Mouse (Mus musculus): ENCODE results near the gene Gsdma3. TPM values are rescaled to one million over a fixed set of nuclear protein-coding genes. Genes with fewer than 3 reads are reported as not detected.

Gene Gsdma3
- polyA plus RNA-seq (2014; fragmentation: Nextera tagmentation; extraction: Ambion mirVana): not detected in 2 replicates

GRCm38 (mm10) chr11:98625611-98626410 lies at the start of gene Gsdma3, which contains the start of gene Gm12355:
Gsdma3 (plus strand) TSS chr11:98626360.
Gm12355 (minus strand) TSS chr11:98625661.
- Histone ChIP-seq H3K4me3 (ENCODE audit: low read depth, low read length) (no peak within 1 kb of the TSS), H3K27me3 (ENCODE audit: control insufficient read depth, insufficient read depth, low read length) (no peaks in the 10 kb centered on the region), H3K4me1 (ENCODE audit: control insufficient read depth, insufficient read depth, low read length) (no peaks in the 10 kb centered on the region), H3K4me2 (replicated peaks; ENCODE audit: low read depth, low read length) (no peak within 1 kb of the TSS), H3K36me3 (ENCODE audit: control insufficient read depth, insufficient read depth, low read length) (no peaks in the 10 kb centered on the region), H3K9ac (replicated peaks; ENCODE audit: low read depth, low read length) (no peak within 1 kb of the TSS), H3K27ac (ENCODE audit: low read length) (no peak within 1 kb of the TSS), H3K9me3 (ENCODE audit: control insufficient read depth, low read depth, low read length) (no peaks in the 10 kb centered on the region)
- ATAC-seq (ENCODE audit: insufficient number of reproducible peaks, insufficient read depth, low FRiP score, low read depth): no peak
- WGBS: 90% methylated on average over 10 of the region's 10 CpGs

- Histone ChIP-seq H3K9me3 (ENCODE audit: control insufficient read depth, low read depth, low read length) (no peaks in the 10 kb centered on the region), H3K9ac (replicated peaks; ENCODE audit: low read depth, low read length) (no peak overlapping the region), H3K27ac (ENCODE audit: low read length) (no peak overlapping the region), H3K36me3 (ENCODE audit: control insufficient read depth, insufficient read depth, low read length) (peaks cover 12% of the 10 kb centered on the region), H3K27me3 (ENCODE audit: control insufficient read depth, insufficient read depth, low read length) (no peaks in the 10 kb centered on the region), H3K4me1 (ENCODE audit: control insufficient read depth, insufficient read depth, low read length) (no peaks in the 10 kb centered on the region), H3K4me2 (replicated peaks; ENCODE audit: low read depth, low read length) (no peak overlapping the region), H3K4me3 (ENCODE audit: low read depth, low read length) (no peak overlapping the region)
- WGBS: 90% methylated on average over 5 of the region's 5 CpGs
- no peak for ATAC-seq (ENCODE audit: insufficient number of reproducible peaks, insufficient read depth, low FRiP score, low read depth)
These were observed 48.4 kb upstream of the Gsdma3 start for GRCm38 (mm10) chr11:98577776-98578175.

- Histone ChIP-seq H3K9ac (replicated peaks; ENCODE audit: low read depth, low read length) (no peak overlapping the region), H3K27ac (ENCODE audit: low read length) (no peak overlapping the region), H3K27me3 (ENCODE audit: control insufficient read depth, insufficient read depth, low read length) (no peaks in the 10 kb centered on the region), H3K4me1 (ENCODE audit: control insufficient read depth, insufficient read depth, low read length) (peaks cover 2% of the 10 kb centered on the region), H3K4me3 (ENCODE audit: low read depth, low read length) (no peak overlapping the region), H3K36me3 (ENCODE audit: control insufficient read depth, insufficient read depth, low read length) (peaks cover 15% of the 10 kb centered on the region), H3K4me2 (replicated peaks; ENCODE audit: low read depth, low read length) (no peak overlapping the region), H3K9me3 (ENCODE audit: control insufficient read depth, low read depth, low read length) (no peaks in the 10 kb centered on the region)
- WGBS: 69% methylated on average over 16 of the region's 16 CpGs
- ATAC-seq (ENCODE audit: insufficient number of reproducible peaks, insufficient read depth, low FRiP score, low read depth): 0 out of 2 replicates have a peak, but pooled peaks have one; percentile 42
These were observed 45.6 kb upstream of the Gsdma3 start for GRCm38 (mm10) chr11:98580301-98581121.

GRCm38 (mm10) chr11:98581286-98582029 lies 44.7 kb upstream of the Gsdma3 start:
- H3K36me3 ChIP-seq (ENCODE audit: control insufficient read depth, insufficient read depth, low read length): peaks cover 15% of the 10 kb centered on the region
- no peaks in the 10 kb centered on the region for H3K9me3 ChIP-seq (ENCODE audit: control insufficient read depth, low read depth, low read length)
- WGBS: 70% methylated on average over 17 of the region's 17 CpGs
- H3K4me1 ChIP-seq (ENCODE audit: control insufficient read depth, insufficient read depth, low read length): peaks cover 10% of the 10 kb centered on the region
- no peak for ATAC-seq (ENCODE audit: insufficient number of reproducible peaks, insufficient read depth, low FRiP score, low read depth)
- no peak overlapping the region for H3K4me3 ChIP-seq (ENCODE audit: low read depth, low read length)
- no peak overlapping the region for H3K9ac ChIP-seq (replicated peaks; ENCODE audit: low read depth, low read length)
- no peaks in the 10 kb centered on the region for H3K27me3 ChIP-seq (ENCODE audit: control insufficient read depth, insufficient read depth, low read length)
- no peak overlapping the region for H3K27ac ChIP-seq (ENCODE audit: low read length)
- no peak overlapping the region for H3K4me2 ChIP-seq (replicated peaks; ENCODE audit: low read depth, low read length)

- H3K4me1 ChIP-seq (ENCODE audit: control insufficient read depth, insufficient read depth, low read length): peaks cover 10% of the 10 kb centered on the region
- no peak overlapping the region for H3K4me3 ChIP-seq (ENCODE audit: low read depth, low read length)
- no peak overlapping the region for H3K9ac ChIP-seq (replicated peaks; ENCODE audit: low read depth, low read length)
- no peak overlapping the region for H3K27ac ChIP-seq (ENCODE audit: low read length)
- H3K4me2 ChIP-seq (replicated peaks; ENCODE audit: low read depth, low read length): no peak overlapping the region
- no peaks in the 10 kb centered on the region for H3K9me3 ChIP-seq (ENCODE audit: control insufficient read depth, low read depth, low read length)
- H3K36me3 ChIP-seq (ENCODE audit: control insufficient read depth, insufficient read depth, low read length): peaks cover 15% of the 10 kb centered on the region
- ATAC-seq (ENCODE audit: insufficient number of reproducible peaks, insufficient read depth, low FRiP score, low read depth): no peak
- no peaks in the 10 kb centered on the region for H3K27me3 ChIP-seq (ENCODE audit: control insufficient read depth, insufficient read depth, low read length)
- 89% methylated on average over 8 of the region's 8 CpGs for WGBS
These were observed 44.2 kb upstream of the Gsdma3 start for GRCm38 (mm10) chr11:98582030-98582388.

GRCm38 (mm10) chr11:98582551-98583264 lies 43.5 kb upstream of the Gsdma3 start:
- no peak for ATAC-seq (ENCODE audit: insufficient number of reproducible peaks, insufficient read depth, low FRiP score, low read depth)
- Histone ChIP-seq H3K27ac (ENCODE audit: low read length) (no peak overlapping the region), H3K4me1 (ENCODE audit: control insufficient read depth, insufficient read depth, low read length) (peaks cover 13% of the 10 kb centered on the region), H3K4me3 (ENCODE audit: low read depth, low read length) (no peak overlapping the region), H3K4me2 (replicated peaks; ENCODE audit: low read depth, low read length) (no peak overlapping the region), H3K36me3 (ENCODE audit: control insufficient read depth, insufficient read depth, low read length) (peaks cover 15% of the 10 kb centered on the region), H3K27me3 (ENCODE audit: control insufficient read depth, insufficient read depth, low read length) (no peaks in the 10 kb centered on the region), H3K9ac (replicated peaks; ENCODE audit: low read depth, low read length) (no peak overlapping the region), H3K9me3 (ENCODE audit: control insufficient read depth, low read depth, low read length) (no peaks in the 10 kb centered on the region)
- 87% methylated on average over 12 of the region's 12 CpGs for WGBS

- H3K9ac ChIP-seq (replicated peaks; ENCODE audit: low read depth, low read length): no peak overlapping the region
- H3K9me3 ChIP-seq (ENCODE audit: control insufficient read depth, low read depth, low read length): no peaks in the 10 kb centered on the region
- H3K36me3 ChIP-seq (ENCODE audit: control insufficient read depth, insufficient read depth, low read length): peaks cover 15% of the 10 kb centered on the region
- peaks cover 17% of the 10 kb centered on the region for H3K4me1 ChIP-seq (ENCODE audit: control insufficient read depth, insufficient read depth, low read length)
- no peak overlapping the region for H3K4me3 ChIP-seq (ENCODE audit: low read depth, low read length)
- WGBS: 87% methylated on average over 3 of the region's 3 CpGs
- ATAC-seq (ENCODE audit: insufficient number of reproducible peaks, insufficient read depth, low FRiP score, low read depth): no peak; the same call in 1 of the 2 replicates
- no peak overlapping the region for H3K4me2 ChIP-seq (replicated peaks; ENCODE audit: low read depth, low read length)
- no peaks in the 10 kb centered on the region for H3K27me3 ChIP-seq (ENCODE audit: control insufficient read depth, insufficient read depth, low read length)
- no peak overlapping the region for H3K27ac ChIP-seq (ENCODE audit: low read length)
These were observed 43.0 kb upstream of the Gsdma3 start for GRCm38 (mm10) chr11:98583265-98583552.

- no peaks in the 10 kb centered on the region for H3K9me3 ChIP-seq (ENCODE audit: control insufficient read depth, low read depth, low read length)
- peaks cover 19% of the 10 kb centered on the region for H3K4me1 ChIP-seq (ENCODE audit: control insufficient read depth, insufficient read depth, low read length)
- no peaks in the 10 kb centered on the region for H3K27me3 ChIP-seq (ENCODE audit: control insufficient read depth, insufficient read depth, low read length)
- peaks cover 15% of the 10 kb centered on the region for H3K36me3 ChIP-seq (ENCODE audit: control insufficient read depth, insufficient read depth, low read length)
- no peak overlapping the region for H3K9ac ChIP-seq (replicated peaks; ENCODE audit: low read depth, low read length)
- ATAC-seq (ENCODE audit: insufficient number of reproducible peaks, insufficient read depth, low FRiP score, low read depth): no peak
- H3K4me2 ChIP-seq (replicated peaks; ENCODE audit: low read depth, low read length): no peak overlapping the region
- H3K4me3 ChIP-seq (ENCODE audit: low read depth, low read length): no peak overlapping the region
- H3K27ac ChIP-seq (ENCODE audit: low read length): no peak overlapping the region
- 24% methylated on average over 3 of the region's 3 CpGs for WGBS
These were observed 42.6 kb upstream of the Gsdma3 start for GRCm38 (mm10) chr11:98583571-98583970.
